1 mouse cellular context compared by ENCODE assay signal in the genomic region with DNA sequence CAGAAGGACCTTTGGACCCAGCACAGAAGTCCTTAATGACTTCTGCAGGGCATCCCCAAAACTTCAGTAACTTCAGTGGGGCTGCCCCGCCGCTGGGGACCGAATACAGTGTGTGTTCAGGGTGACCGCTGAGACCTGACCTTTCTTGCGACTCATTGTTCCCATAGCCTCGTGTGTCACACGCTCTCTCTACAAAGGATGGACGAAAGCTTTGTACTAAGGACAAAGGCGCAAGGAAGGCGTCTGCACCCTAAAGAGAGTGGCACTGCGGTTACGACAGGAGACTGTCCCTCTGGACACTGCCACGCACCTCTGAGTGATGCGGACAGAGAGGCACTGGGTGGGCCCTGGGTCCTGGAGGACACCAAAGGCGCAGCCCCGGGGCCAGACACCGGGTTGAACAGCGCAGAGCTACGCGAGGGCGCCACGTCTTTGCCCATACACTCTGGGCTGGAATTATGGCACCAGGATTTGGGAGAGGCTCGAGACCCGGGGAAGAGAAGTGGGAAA.
TF ChIP-seq lines count a peak whose summit lies in the region.

No protein-coding gene starts in this region.

TF ChIP-seq in C2C12, 6 proteins besides CTCF, POLR2A, EP300 and RAD21 (continued from another document):
- no peak for TF ChIP-seq FOSL1 (IDR thresholded peaks at IDR 0.05; ENCODE audit: insufficient read depth, low read length, poor library complexity, severe bottlenecking)
